Mouse (Mus musculus): ENCODE measurements around the gene Gramd2. TPM values are rescaled to one million over a fixed set of nuclear protein-coding genes. Genes with fewer than 3 reads are reported as not detected.

The Gramd2 gene
- polyA plus RNA-seq (2017; shearing (Covaris generic)): 0.17 TPM

GRCm38 (mm10) chr9:59679678-59680533 is at the start of gene Gramd2:
TSS of gene Gramd2 (plus strand) at chr9:59680144.

DNA sequence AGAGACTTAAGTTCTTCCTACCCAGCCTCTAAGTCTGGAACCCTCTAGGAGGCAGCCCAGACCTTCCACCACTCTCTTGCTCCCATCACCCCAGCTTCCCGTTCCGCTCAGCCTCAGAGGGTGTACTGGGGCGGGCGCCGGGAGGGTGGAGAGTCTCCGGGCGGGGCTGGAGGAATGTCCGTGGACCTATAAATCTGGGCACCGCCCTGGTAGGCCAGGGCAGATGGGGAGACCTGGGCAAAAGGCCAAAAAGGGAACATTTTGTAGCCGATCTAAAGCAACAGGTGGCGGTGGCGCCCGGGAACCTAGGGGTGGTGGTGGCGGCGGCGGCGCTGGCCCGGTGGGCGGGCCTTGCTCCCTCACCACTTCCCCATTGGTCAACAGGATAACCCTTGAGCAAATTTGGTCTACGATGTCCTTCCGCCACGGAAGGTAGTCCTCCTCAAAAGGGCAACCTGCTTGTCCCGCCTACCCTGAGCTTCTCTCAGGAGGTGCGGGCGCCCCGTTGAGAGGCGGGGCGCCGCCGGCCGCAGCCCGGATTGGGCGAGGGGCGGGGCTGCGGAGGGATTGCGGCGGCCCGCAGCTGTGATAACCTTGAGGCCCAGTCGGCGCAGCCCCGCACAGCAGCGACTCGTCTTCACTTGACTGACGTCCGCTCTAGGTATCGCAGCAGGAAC is 23.8 kb upstream of the Gramd2 start, which contains the start of gene Pkm:
Gene Pkm, plus strand, starts transcription at position 411 of the 677 bp plus-strand sequence.

DNA sequence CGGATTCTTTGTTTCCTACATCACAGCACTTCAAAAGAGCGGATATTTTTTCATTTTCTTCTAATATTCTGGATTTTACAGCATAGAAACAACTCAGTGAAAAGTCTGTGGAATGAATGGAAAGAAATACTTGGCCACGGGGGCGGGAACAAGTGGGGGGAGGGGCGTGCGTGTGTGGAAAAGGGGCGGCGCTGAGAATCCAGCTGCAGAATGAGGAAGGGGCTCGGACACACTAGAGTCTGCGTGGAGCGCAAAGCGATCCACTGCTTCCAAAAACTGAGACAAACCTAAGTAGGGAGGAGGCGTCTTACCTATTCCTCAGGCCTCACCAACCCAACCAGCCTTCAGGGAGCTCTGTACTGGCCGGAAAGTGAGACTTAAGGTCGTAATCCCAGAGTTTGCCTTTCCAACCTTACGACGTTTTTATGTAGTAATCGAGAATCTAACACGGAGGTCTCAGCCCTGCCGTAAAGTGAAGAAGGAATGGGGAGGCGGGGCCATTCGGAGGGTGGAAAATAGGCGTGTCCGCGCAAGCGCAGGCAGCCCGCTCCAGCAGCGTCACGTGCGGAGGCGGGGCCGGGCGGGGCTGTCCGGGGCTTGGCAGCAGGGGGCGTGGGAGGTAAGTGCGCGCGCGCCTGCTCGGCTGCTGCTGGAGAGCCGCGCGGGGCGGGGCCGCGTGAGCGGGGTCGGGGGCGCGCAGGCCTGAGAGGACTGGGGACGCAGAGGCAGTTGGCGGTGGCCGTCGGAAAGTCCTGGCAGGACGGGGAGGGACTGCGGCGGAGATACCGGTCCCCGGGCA is 70.5 kb downstream of the Gramd2 start, which contains the start of the genes Senp8 and Myo9a:
Gene Senp8, minus strand, starts transcription at position 444 of the 799 bp plus-strand sequence.
Gene Myo9a, plus strand, starts transcription at position 630 of the 799 bp plus-strand sequence.

Other genes starting within 250 kb of the Gramd2 start
- 110 TPM for gene Arih1, start 193.5 kb upstream of the Gramd2 start, polyA plus RNA-seq (2017; shearing (Covaris generic))
- gene Hexa, start 140.6 kb upstream of the Gramd2 start, polyA plus RNA-seq (2017; shearing (Covaris generic)): 55.5 TPM
- gene Tmem202, start 140.3 kb upstream of the Gramd2 start, polyA plus RNA-seq (2017; shearing (Covaris generic)): 0.53 TPM
- not detected for gene Celf6, start 102.2 kb upstream of the Gramd2 start, polyA plus RNA-seq (2017; shearing (Covaris generic))
- gene Parp6, start 62.9 kb upstream of the Gramd2 start, polyA plus RNA-seq (2017; shearing (Covaris generic)): 61.5 TPM
- 762 TPM for gene Pkm, start 23.8 kb upstream of the Gramd2 start, polyA plus RNA-seq (2017; shearing (Covaris generic))
- gene Senp8, start 70.6 kb downstream of the Gramd2 start, polyA plus RNA-seq (2017; shearing (Covaris generic)): 7.1 TPM
- gene Myo9a, start 70.8 kb downstream of the Gramd2 start, polyA plus RNA-seq (2017; shearing (Covaris generic)): 28.7 TPM